In the genomic region with DNA sequence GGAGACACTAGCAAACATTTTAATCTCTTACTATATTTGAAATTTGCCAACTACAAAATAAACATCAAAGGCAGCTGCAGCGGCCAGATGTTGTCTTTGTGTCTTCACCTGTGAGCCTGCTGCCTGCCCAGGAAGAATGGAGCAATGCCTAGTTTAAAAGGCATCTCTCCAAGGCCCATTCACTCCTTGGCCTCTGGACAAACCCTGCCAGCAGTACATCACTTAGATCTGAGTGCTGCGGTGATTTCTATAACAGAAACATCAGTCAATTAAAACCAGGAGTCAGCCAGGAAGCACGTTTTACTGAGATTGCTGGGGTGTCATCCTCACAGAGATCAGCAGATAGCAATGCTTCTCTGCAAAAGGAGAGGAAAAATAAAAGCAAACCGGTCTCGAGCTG, we compare ENCODE assay signal across 27 mouse cellular contexts.
"Had no signal": no experiment of that assay in that cellular context is flagged by ENCODE, and none has a peak within 500 bp of the region (broad histone marks: within the 10 kb centered on the region; RNA-seq: fewer than 3 reads in every experiment).

No protein-coding gene starts in this region.

- H3K9me3 ChIP-seq: heart, embryonic 10.5 days; heart, embryonic 12.5 days; hindbrain, embryonic 10.5 days; hindbrain, embryonic 12.5 days; intestine, embryonic 15.5 days; kidney, embryonic 15.5 days; limb, embryonic 13.5 days; limb, embryonic 15.5 days; liver, embryonic 12.5 days had no signal

- ATAC-seq: hindbrain, embryonic 16.5 days; inflammation-experienced regulatory T-cells, adult 6 months; intestine, embryonic 15.5 days; liver, embryonic 12.5 days had no signal

- H3K27me3 ChIP-seq: heart, embryonic 12.5 days; hindbrain, embryonic 12.5 days; intestine, embryonic 15.5 days; kidney, embryonic 15.5 days; limb, embryonic 13.5 days; limb, embryonic 15.5 days; liver, embryonic 12.5 days had no signal

- H3K4me1 ChIP-seq: heart, embryonic 10.5 days; heart, embryonic 12.5 days; hindbrain, embryonic 10.5 days; hindbrain, embryonic 12.5 days; intestine, embryonic 15.5 days; kidney, embryonic 15.5 days; limb, embryonic 13.5 days; limb, embryonic 15.5 days; liver, embryonic 12.5 days had no signal

- H3K4me2 ChIP-seq: heart, embryonic 12.5 days; hindbrain, embryonic 12.5 days; hindbrain, embryonic 14.5 days; intestine, embryonic 15.5 days; kidney, embryonic 15.5 days; limb, embryonic 13.5 days; limb, embryonic 15.5 days; liver, embryonic 12.5 days had no signal

- H3K36me3 ChIP-seq: heart, embryonic 10.5 days; heart, embryonic 12.5 days; hindbrain, embryonic 10.5 days; hindbrain, embryonic 12.5 days; intestine, embryonic 15.5 days; kidney, embryonic 15.5 days; limb, embryonic 13.5 days; limb, embryonic 15.5 days; liver, embryonic 12.5 days had no signal

- H3K9ac ChIP-seq: heart, embryonic 12.5 days; hindbrain, embryonic 12.5 days; hindbrain, embryonic 14.5 days; intestine, embryonic 15.5 days; kidney, embryonic 15.5 days; limb, embryonic 13.5 days; limb, embryonic 15.5 days; liver, embryonic 12.5 days had no signal

- DNase-seq: gastrocnemius, adult 2 months; gastrocnemius, postnatal 10 days; gastrocnemius, postnatal 25 days; heart, adult 18-20 months; heart, postnatal 10 days; heart, postnatal 4 days; kidney, adult 11 months; kidney, adult 2 months; kidney, adult 9 months; kidney, postnatal 14 days; kidney, postnatal 36 days; layer of hippocampus, adult 9-11 months; layer of hippocampus, postnatal 36 days; left cerebral cortex, postnatal 4 days had no signal

- H3K27ac ChIP-seq: gastrocnemius, adult 2 months; heart, embryonic 10.5 days; hindbrain, embryonic 10.5 days; hindbrain, embryonic 12.5 days; hindbrain, embryonic 14.5 days; intestine, embryonic 15.5 days; kidney, embryonic 15.5 days; kidney, postnatal 0 days; limb, embryonic 13.5 days; limb, embryonic 15.5 days; liver, embryonic 12.5 days had no signal

- H3K4me3 ChIP-seq: gastrocnemius, adult 2 months; heart, embryonic 10.5 days; heart, embryonic 12.5 days; hindbrain, embryonic 10.5 days; hindbrain, embryonic 12.5 days; intestine, embryonic 15.5 days; kidney, embryonic 15.5 days; limb, embryonic 13.5 days; limb, embryonic 15.5 days; liver, embryonic 12.5 days had no signal
